Mouse (Mus musculus) myocyte (in vitro differentiated cells): Measurements from ENCODE around the gene Clec4e. TPM values are rescaled to one million over a fixed set of nuclear protein-coding genes. Genes with fewer than 3 reads are reported as not detected.

Source experiments
- H3K27me3 ChIP-seq: one replicate; pipeline ENCODE4 v1.6.1; 2011; ENCODE audit not compliant: control insufficient read depth, insufficient read depth, insufficient read length
- H3K36me3 ChIP-seq: one replicate; pipeline ENCODE4 v1.6.1; 2011; ENCODE audit not compliant: control insufficient read depth, insufficient read depth
- H3K4me2 ChIP-seq: one replicate; pipeline ENCODE4 v1.6.1; 2011; ENCODE audit warnings: low read depth, control low read depth
- H3K4me3 ChIP-seq: one replicate; pipeline ENCODE4 v1.5.1; 2011; ENCODE audit warnings: mild to moderate bottlenecking, control low read depth, moderate library complexity
- H3K79me2 ChIP-seq: one replicate; pipeline ENCODE4 v1.6.1; 2011; ENCODE audit not compliant: control insufficient read depth, insufficient read depth
- H3ac ChIP-seq: one replicate; pipeline ENCODE4 v1.6.1; 2011; ENCODE audit not compliant: control insufficient read depth, insufficient read length
- CEBPB ChIP-seq: IDR thresholded peaks from 2 replicates; pipeline ENCODE4 v1.6.1; 2011; ENCODE audit warnings: mild to moderate bottlenecking, moderate library complexity; ENCODE audit not compliant: poor library complexity, insufficient read depth, severe bottlenecking
- E2F4 ChIP-seq: IDR thresholded peaks from one replicate; pipeline ENCODE4 v1.6.1; 2011; ENCODE audit warnings: mild to moderate bottlenecking, control low read depth, moderate library complexity; ENCODE audit not compliant: insufficient read depth
- MAX ChIP-seq: IDR thresholded peaks from one replicate; pipeline ENCODE4 v1.6.1; 2011; ENCODE audit warnings: low read depth, mild to moderate bottlenecking, control low read depth
- MYOD1 ChIP-seq, 3 experiments: IDR thresholded peaks; one replicate each; pipeline ENCODE4 v1.6.1; 2011; ENCODE audit warnings: control low read depth in 2 of 3, low read depth in 2 of 3, mild to moderate bottlenecking in 2 of 3, moderate library complexity in 1 of 3; ENCODE audit not compliant: insufficient read length in 2 of 3, control insufficient read depth in 1 of 3
- MYOG ChIP-seq, 3 experiments: IDR thresholded peaks; one replicate each; pipeline ENCODE4 v1.6.1; 2011; ENCODE audit warnings: control low read depth in 2 of 3, low read depth in 2 of 3, mild to moderate bottlenecking in 2 of 3; ENCODE audit not compliant: insufficient read length in 2 of 3, control insufficient read depth in 1 of 3, insufficient read depth in 1 of 3
- POLR2A ChIP-seq: IDR thresholded peaks from one replicate; pipeline ENCODE4 v1.6.1; 2011; ENCODE audit warnings: low read depth, mild to moderate bottlenecking, control low read depth, moderate library complexity; ENCODE audit not compliant: insufficient read length
- POLR2AphosphoS2 ChIP-seq: IDR thresholded peaks from one replicate; pipeline ENCODE4 v1.6.1; 2011; ENCODE audit warnings: low read depth, control low read depth; ENCODE audit not compliant: insufficient read length
- REST ChIP-seq: IDR thresholded peaks from one replicate; pipeline ENCODE4 v1.6.1; 2011; ENCODE audit warnings: mild to moderate bottlenecking, control low read depth, moderate library complexity; ENCODE audit not compliant: insufficient read depth, insufficient read length
- SRF ChIP-seq: IDR thresholded peaks from one replicate; pipeline ENCODE4 v1.6.1; 2011; ENCODE audit warnings: low read depth; ENCODE audit not compliant: control insufficient read depth, insufficient read length
- TCF12 ChIP-seq: IDR thresholded peaks from one replicate; pipeline ENCODE4 v1.6.1; 2011; ENCODE audit warnings: mild to moderate bottlenecking, control low read depth; ENCODE audit not compliant: poor library complexity, insufficient read depth, severe bottlenecking
- TCF3 ChIP-seq: IDR thresholded peaks from one replicate; pipeline ENCODE4 v1.6.1; 2011; ENCODE audit warnings: low read depth, control low read depth; ENCODE audit not compliant: insufficient read length
- USF1 ChIP-seq: IDR thresholded peaks from one replicate; pipeline ENCODE4 v1.6.1; 2011; ENCODE audit warnings: low read depth, mild to moderate bottlenecking, control low read depth, moderate library complexity
- polyA plus RNA-seq: library from polyadenylated mRNA; unstranded; fragments of >200 nt; fragmentation: generic; extraction: Trizol; gene quantifications from one replicate; pipeline ENCODE4 v1.2.1, GENCODE M21; 2012; ENCODE audit warnings: missing spikeins

Gene Clec4e
- polyA plus RNA-seq, 1 experiment = not detected

- Histone ChIP-seq H3K4me3 (no peak overlapping the region), H3K79me2 (no peaks in the 10 kb centered on the region), H3ac (no peak overlapping the region), H3K36me3 (no peaks in the 10 kb centered on the region), H3K4me2 (no peak overlapping the region), H3K27me3 (no peaks in the 10 kb centered on the region)
- TF ChIP-seq TCF3 (no peak), USF1 (no peak), CEBPB (no peak), SRF (no peak), POLR2A (no peak), TCF12 (no peak), E2F4 (no peak), MYOD1 (IDR thresholded peaks at IDR 0.05; ENCODE audit: control insufficient read depth in 1 of 3, insufficient read length in 2 of 3, low read depth in 2 of 3) (no peak), REST (no peak), POLR2AphosphoS2 (no peak), MAX (no peak), MYOG (IDR thresholded peaks at IDR 0.05; ENCODE audit: control insufficient read depth in 1 of 3, insufficient read depth in 1 of 3, insufficient read length in 2 of 3, low read depth in 2 of 3) (no peak)
These were observed 23.9 kb downstream of the Clec4e start for GRCm38 (mm10) chr6:123265809-123266208.

DNA sequence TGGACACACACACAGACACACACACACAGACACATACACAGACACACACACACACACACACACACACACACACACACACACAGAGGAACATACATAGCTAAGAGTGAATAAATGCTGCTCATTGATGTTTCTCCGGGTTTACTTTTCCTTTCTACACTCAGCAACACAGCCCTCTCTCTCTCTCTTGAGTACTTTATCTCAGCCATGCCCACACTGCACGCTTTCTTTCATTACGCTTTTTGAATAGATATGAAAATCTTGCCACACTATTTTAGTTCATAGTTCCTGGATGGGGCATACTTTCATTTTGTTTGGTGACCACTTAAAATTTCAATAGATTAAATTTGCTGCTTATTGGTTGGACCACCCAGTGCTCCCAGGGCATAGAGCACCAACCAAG, 25.5 kb downstream of the Clec4e start:
- TF ChIP-seq TCF12 (no peak), TCF3 (no peak), POLR2AphosphoS2 (no peak), MYOG (IDR thresholded peaks at IDR 0.05; ENCODE audit: control insufficient read depth in 1 of 3, insufficient read depth in 1 of 3, insufficient read length in 2 of 3, low read depth in 2 of 3) (no peak), REST (no peak), USF1 (no peak), MAX (no peak), SRF (no peak), POLR2A (no peak), E2F4 (no peak), CEBPB (no peak), MYOD1 (IDR thresholded peaks at IDR 0.05; ENCODE audit: control insufficient read depth in 1 of 3, insufficient read length in 2 of 3, low read depth in 2 of 3) (no peak)
- H3K27me3 ChIP-seq = no peaks in the 10 kb centered on the region

GRCm38 (mm10) chr6:123261555-123262161, 28.0 kb downstream of the Clec4e start, which contains the start of gene Clec4d:
Gene Clec4d (plus strand): TSS chr6:123262111.
- TF ChIP-seq POLR2A (no peak), TCF3 (no peak), MYOD1 (IDR thresholded peaks at IDR 0.05; ENCODE audit: control insufficient read depth in 1 of 3, insufficient read length in 2 of 3, low read depth in 2 of 3) (no peak), E2F4 (no peak), TCF12 (no peak), MYOG (IDR thresholded peaks at IDR 0.05; ENCODE audit: control insufficient read depth in 1 of 3, insufficient read depth in 1 of 3, insufficient read length in 2 of 3, low read depth in 2 of 3) (no peak), SRF (no peak), POLR2AphosphoS2 (no peak), USF1 (no peak), MAX (no peak), REST (no peak), CEBPB (no peak)
- no peak within 1 kb of the TSS for H3K4me2 ChIP-seq
- H3K4me3 ChIP-seq = no peak within 1 kb of the TSS
- H3K79me2 ChIP-seq = no peaks in the 10 kb centered on the region
- H3ac ChIP-seq = no peak within 1 kb of the TSS
- H3K27me3 ChIP-seq = no peaks in the 10 kb centered on the region
- no peaks in the 10 kb centered on the region for H3K36me3 ChIP-seq

More for the DNA sequence above, 25.5 kb downstream of the Clec4e start:
- H3K4me3 ChIP-seq = no peak overlapping the region
- no peaks in the 10 kb centered on the region for H3K36me3 ChIP-seq
- no peak overlapping the region for H3K4me2 ChIP-seq
- H3ac ChIP-seq = no peak overlapping the region
- no peaks in the 10 kb centered on the region for H3K79me2 ChIP-seq

DNA sequence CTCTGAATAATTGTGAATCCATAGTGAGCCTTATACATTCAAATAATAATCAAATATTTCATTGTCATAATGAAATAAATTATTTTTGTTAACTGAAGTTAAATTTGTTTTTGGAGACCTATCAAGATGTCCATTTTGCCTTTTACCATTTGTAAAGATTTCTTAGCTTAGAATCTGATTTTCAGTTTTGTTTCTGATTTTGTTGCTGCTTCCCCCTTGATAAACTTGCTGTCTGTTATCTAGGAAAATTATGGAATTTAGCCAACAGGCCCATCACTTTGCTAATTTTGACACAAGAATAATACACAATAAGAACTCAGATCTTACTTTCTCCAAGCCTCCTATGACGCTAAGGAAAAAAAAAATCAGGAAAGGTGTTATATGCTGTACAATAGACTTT, 28.8 kb downstream of the Clec4e start:
- TF ChIP-seq CEBPB (no peak), MYOD1 (IDR thresholded peaks at IDR 0.05; ENCODE audit: control insufficient read depth in 1 of 3, insufficient read length in 2 of 3, low read depth in 2 of 3) (no peak), POLR2A (no peak), TCF3 (no peak), TCF12 (no peak), POLR2AphosphoS2 (no peak), MYOG (IDR thresholded peaks at IDR 0.05; ENCODE audit: control insufficient read depth in 1 of 3, insufficient read depth in 1 of 3, insufficient read length in 2 of 3, low read depth in 2 of 3) (no peak), USF1 (no peak), MAX (no peak), E2F4 (no peak), REST (no peak), SRF (no peak)
- no peak overlapping the region for H3K4me3 ChIP-seq
- H3K36me3 ChIP-seq = no peaks in the 10 kb centered on the region
- H3ac ChIP-seq = no peak overlapping the region
- H3K27me3 ChIP-seq = no peaks in the 10 kb centered on the region
- H3K4me2 ChIP-seq = no peak overlapping the region
- no peaks in the 10 kb centered on the region for H3K79me2 ChIP-seq
